Mouse (Mus musculus): ENCODE results near the gene Tmem140. TPM values are rescaled to one million over a fixed set of nuclear protein-coding genes. Genes with fewer than 3 reads are reported as not detected.

The Tmem140 gene
- total and polyA plus RNA-seq, 3 experiments = 18.2 to 22.9 (median 22.9) TPM

DNA sequence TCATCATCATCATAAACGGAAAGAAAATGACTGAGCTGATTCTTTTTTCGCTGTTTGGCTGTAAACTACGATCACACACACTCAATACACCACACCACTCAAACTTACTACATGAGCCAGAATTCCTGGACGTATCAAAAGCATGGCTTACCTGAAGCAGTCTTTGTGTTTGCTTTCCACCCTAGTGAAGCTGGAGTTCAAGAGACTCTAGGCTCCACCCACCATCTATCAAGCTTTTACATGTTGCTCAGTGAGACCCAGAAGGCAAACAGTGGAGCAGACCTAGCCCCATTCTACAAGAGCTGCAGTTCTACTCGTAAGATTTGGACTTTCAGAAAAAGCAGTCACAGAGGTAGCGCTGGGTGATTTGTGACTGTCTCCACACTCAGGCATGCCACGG is 39.6 kb downstream of the Tmem140 start:
- no peak for TF ChIP-seq EP300 (IDR thresholded peaks at IDR 0.05; ENCODE audit: insufficient read depth, low read depth, low read length)
- TF ChIP-seq CTCF (IDR thresholded peaks at IDR 0.05) = no peak
- TF ChIP-seq POLR2A (IDR thresholded peaks at IDR 0.05; ENCODE audit: insufficient read depth, low read depth, low read length) = no peak
- no peak overlapping the region for H3K9ac ChIP-seq (ENCODE audit: low read depth, low read length)
- intact Hi-C loops (cut with DNase I) = no loop called here
- H3K27me3 ChIP-seq (ENCODE audit: control insufficient read depth, insufficient read depth, low read length) = no peaks in the 10 kb centered on the region
- no peak overlapping the region for H3K4me3 ChIP-seq
- H3K79me2 ChIP-seq (replicated peaks; ENCODE audit: control insufficient read depth, insufficient read depth, low read length) = no peaks in the 10 kb centered on the region
- H3K36me3 ChIP-seq (ENCODE audit: control insufficient read depth, insufficient read depth, low read length) = no peaks in the 10 kb centered on the region; the same call in 1 of the 2 replicates
- no peak overlapping the region for H3K27ac ChIP-seq
- 84% methylated on average over 7 of the region's 7 CpGs for WGBS
- peaks cover 4% of the 10 kb centered on the region for H3K4me1 ChIP-seq (ENCODE audit: control insufficient read depth, insufficient read depth, low read length)
- DNase-seq = no peak

DNA sequence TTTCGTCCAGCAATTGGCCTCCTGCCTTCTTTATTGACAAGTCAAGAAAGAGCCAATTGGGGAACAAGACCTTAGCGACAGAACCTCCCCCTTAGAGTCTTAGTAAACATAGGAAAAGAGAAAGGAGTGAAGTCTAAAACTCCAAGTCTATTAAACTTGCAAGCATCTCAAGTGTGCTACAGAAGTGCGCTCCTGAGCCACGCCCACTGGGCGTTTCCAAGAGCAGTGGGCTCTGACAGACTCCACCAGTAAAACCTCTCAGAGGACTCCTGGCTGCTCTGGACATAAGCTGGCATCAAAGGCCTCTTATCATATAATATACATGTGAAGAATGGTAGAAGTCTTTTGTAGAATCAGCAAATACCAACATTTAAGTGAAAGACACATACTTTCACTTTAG is 40.5 kb downstream of the Tmem140 start:
- H3K36me3 ChIP-seq (ENCODE audit: control insufficient read depth, insufficient read depth, low read length) = no peaks in the 10 kb centered on the region; the same call in 1 of the 2 replicates
- no peak overlapping the region for H3K9ac ChIP-seq (ENCODE audit: low read depth, low read length)
- intact Hi-C loops (cut with DNase I) = no loop called here
- TF ChIP-seq POLR2A (IDR thresholded peaks at IDR 0.05; ENCODE audit: insufficient read depth, low read depth, low read length) = no peak
- TF ChIP-seq CTCF (IDR thresholded peaks at IDR 0.05) = no peak
- no peak for TF ChIP-seq EP300 (IDR thresholded peaks at IDR 0.05; ENCODE audit: insufficient read depth, low read depth, low read length)
- WGBS = 77% methylated on average over 5 of the region's 5 CpGs
- H3K27me3 ChIP-seq (ENCODE audit: control insufficient read depth, insufficient read depth, low read length) = no peaks in the 10 kb centered on the region
- H3K27ac ChIP-seq = no peak overlapping the region
- no peak overlapping the region for H3K4me3 ChIP-seq
- H3K4me1 ChIP-seq (ENCODE audit: control insufficient read depth, insufficient read depth, low read length) = peaks cover 6% of the 10 kb centered on the region
- DNase-seq = no peak
- no peaks in the 10 kb centered on the region for H3K79me2 ChIP-seq (replicated peaks; ENCODE audit: control insufficient read depth, insufficient read depth, low read length)

DNA sequence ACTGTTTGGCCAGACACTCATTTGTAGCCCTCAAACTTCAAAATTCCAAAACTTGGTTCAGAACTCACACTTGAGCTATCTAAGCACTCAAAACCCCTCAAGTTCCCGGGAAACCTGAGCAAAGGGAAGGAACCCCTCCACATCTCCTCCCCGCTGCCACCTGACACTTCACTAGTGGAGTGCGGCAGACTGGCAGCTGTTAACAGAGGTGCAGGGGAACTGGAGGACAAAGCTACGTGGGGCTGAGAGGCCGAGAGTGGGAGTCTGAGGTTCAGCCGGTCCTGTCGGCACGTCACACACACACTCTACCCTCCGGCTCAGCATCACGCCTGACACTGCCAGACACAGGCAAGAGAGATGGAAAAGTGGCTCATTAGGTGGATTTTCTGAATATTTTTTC is 40.9 kb downstream of the Tmem140 start:
- H3K4me1 ChIP-seq (ENCODE audit: control insufficient read depth, insufficient read depth, low read length) = peaks cover 6% of the 10 kb centered on the region

DNA sequence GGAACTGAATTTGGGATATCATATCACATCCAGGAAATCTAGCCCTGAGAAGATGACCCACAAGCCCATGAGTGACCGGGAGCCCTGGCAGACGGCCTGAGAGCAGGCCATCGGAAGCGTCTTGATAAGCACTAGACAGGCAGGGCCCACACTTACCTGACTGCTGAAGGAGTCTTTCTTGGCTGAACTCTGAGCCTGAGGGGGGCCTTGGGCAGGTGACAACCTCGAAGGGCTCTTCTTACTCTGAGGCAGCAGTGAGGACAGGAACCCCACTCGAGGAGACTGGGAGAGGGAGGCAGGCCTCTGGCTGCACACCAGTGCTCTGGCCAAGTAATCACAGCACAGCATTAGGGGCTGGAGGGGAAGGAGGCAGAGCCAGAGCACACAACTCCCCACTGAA is 41.4 kb downstream of the Tmem140 start:
- intact Hi-C loops (cut with DNase I) = no loop called here
- DNase-seq = no peak
- peaks cover 6% of the 10 kb centered on the region for H3K4me1 ChIP-seq (ENCODE audit: control insufficient read depth, insufficient read depth, low read length)
- no peaks in the 10 kb centered on the region for H3K79me2 ChIP-seq (replicated peaks; ENCODE audit: control insufficient read depth, insufficient read depth, low read length)
- H3K36me3 ChIP-seq (ENCODE audit: control insufficient read depth, insufficient read depth, low read length) = no peaks in the 10 kb centered on the region; the same call in 1 of the 2 replicates
- TF ChIP-seq CTCF (IDR thresholded peaks at IDR 0.05) (no peak), POLR2A (IDR thresholded peaks at IDR 0.05; ENCODE audit: insufficient read depth, low read depth, low read length) (no peak), EP300 (IDR thresholded peaks at IDR 0.05; ENCODE audit: insufficient read depth, low read depth, low read length) (no peak)
- WGBS = 49% methylated on average over 6 of the region's 6 CpGs
- H3K27ac ChIP-seq = no peak overlapping the region
- no peak overlapping the region for H3K9ac ChIP-seq (ENCODE audit: low read depth, low read length)
- H3K4me3 ChIP-seq = no peak overlapping the region
- H3K27me3 ChIP-seq (ENCODE audit: control insufficient read depth, insufficient read depth, low read length) = no peaks in the 10 kb centered on the region

More for the DNA sequence above, 40.9 kb downstream of the Tmem140 start:
- H3K27me3 ChIP-seq (ENCODE audit: control insufficient read depth, insufficient read depth, low read length) = no peaks in the 10 kb centered on the region
- H3K4me3 ChIP-seq = no peak overlapping the region
- no peak overlapping the region for H3K9ac ChIP-seq (ENCODE audit: low read depth, low read length)
- 84% methylated on average over 10 of the region's 10 CpGs for WGBS
- H3K36me3 ChIP-seq (ENCODE audit: control insufficient read depth, insufficient read depth, low read length) = no peaks in the 10 kb centered on the region; the same call in 1 of the 2 replicates
- intact Hi-C loops (cut with DNase I) = no loop called here
- no peak for TF ChIP-seq EP300 (IDR thresholded peaks at IDR 0.05; ENCODE audit: insufficient read depth, low read depth, low read length)
- TF ChIP-seq CTCF (IDR thresholded peaks at IDR 0.05) = no peak
- TF ChIP-seq POLR2A (IDR thresholded peaks at IDR 0.05; ENCODE audit: insufficient read depth, low read depth, low read length) = no peak
- no peak overlapping the region for H3K27ac ChIP-seq
- no peaks in the 10 kb centered on the region for H3K79me2 ChIP-seq (replicated peaks; ENCODE audit: control insufficient read depth, insufficient read depth, low read length)
- no peak for DNase-seq

DNA sequence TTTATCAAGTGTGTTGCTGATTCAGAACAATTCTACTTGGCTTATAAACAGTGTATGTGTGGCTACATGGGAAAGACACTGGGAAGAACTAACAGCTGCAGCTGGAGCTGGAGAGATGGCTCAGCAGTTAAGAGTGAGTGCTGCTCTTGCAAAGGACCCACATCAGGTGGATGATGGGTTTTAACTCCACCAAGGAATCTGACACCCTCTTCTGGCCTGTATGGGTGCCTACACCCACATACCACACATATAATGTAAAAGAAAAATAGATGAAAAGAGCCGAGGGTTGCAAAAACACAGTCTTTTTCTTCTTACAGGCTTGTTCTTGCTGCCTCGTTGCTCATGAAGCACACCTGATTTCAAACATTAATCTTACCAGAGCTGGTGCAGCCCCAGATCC is 43.2 kb downstream of the Tmem140 start:
- no peaks in the 10 kb centered on the region for H3K79me2 ChIP-seq (replicated peaks; ENCODE audit: control insufficient read depth, insufficient read depth, low read length)
- H3K27ac ChIP-seq = no peak overlapping the region
- TF ChIP-seq EP300 (IDR thresholded peaks at IDR 0.05; ENCODE audit: insufficient read depth, low read depth, low read length) (no peak), CTCF (IDR thresholded peaks at IDR 0.05) (0 out of 2 replicates have a peak, but pooled peaks have one; percentile 15), POLR2A (IDR thresholded peaks at IDR 0.05; ENCODE audit: insufficient read depth, low read depth, low read length) (no peak)
- H3K4me3 ChIP-seq = no peak overlapping the region
- no peaks in the 10 kb centered on the region; the same call in 1 of the 2 replicates for H3K36me3 ChIP-seq (ENCODE audit: control insufficient read depth, insufficient read depth, low read length)
- intact Hi-C loops (cut with DNase I) = loop anchor here (2.0 kb wide), 1 partner anchor 27 kb away; the partner anchor contains the start of gene Cyren
- DNase-seq = no peak
- no peaks in the 10 kb centered on the region for H3K27me3 ChIP-seq (ENCODE audit: control insufficient read depth, insufficient read depth, low read length)
- H3K9ac ChIP-seq (ENCODE audit: low read depth, low read length) = no peak overlapping the region
- peaks cover 8% of the 10 kb centered on the region for H3K4me1 ChIP-seq (ENCODE audit: control insufficient read depth, insufficient read depth, low read length)
- 74% methylated on average over 2 of the region's 2 CpGs for WGBS

DNA sequence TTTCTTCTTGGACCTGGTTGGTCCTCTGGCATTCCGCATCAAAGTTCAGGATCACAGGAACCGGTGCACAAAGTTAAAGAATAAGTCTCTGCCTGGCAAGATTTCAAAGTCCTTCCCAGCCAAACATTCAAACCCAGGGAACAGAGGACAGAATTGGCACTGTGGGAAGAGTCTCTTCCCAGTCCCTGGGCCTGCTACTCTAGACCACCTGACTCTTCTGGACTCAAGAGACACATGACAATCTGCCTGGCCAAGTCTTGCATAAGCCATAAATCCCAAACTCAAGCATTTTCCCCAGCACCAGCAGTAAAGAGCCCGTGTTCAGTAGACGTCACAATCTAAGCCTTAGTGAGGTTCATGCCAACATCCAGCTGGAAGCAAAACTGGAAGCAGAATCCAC is 43.7 kb downstream of the Tmem140 start:
- intact Hi-C loops (cut with DNase I) = loop anchor here (2.0 kb wide), 1 partner anchor 28 kb away; the partner anchor contains the start of gene Cyren
- H3K4me1 ChIP-seq (ENCODE audit: control insufficient read depth, insufficient read depth, low read length) = peaks cover 8% of the 10 kb centered on the region
- no peak overlapping the region for H3K9ac ChIP-seq (ENCODE audit: low read depth, low read length)
- H3K79me2 ChIP-seq (replicated peaks; ENCODE audit: control insufficient read depth, insufficient read depth, low read length) = no peaks in the 10 kb centered on the region
- no peaks in the 10 kb centered on the region for H3K27me3 ChIP-seq (ENCODE audit: control insufficient read depth, insufficient read depth, low read length)
- TF ChIP-seq CTCF (IDR thresholded peaks at IDR 0.05) (no peak), POLR2A (IDR thresholded peaks at IDR 0.05; ENCODE audit: insufficient read depth, low read depth, low read length) (no peak), EP300 (IDR thresholded peaks at IDR 0.05; ENCODE audit: insufficient read depth, low read depth, low read length) (no peak)
- H3K27ac ChIP-seq = peak overlapping the region; percentile 33
- H3K36me3 ChIP-seq (ENCODE audit: control insufficient read depth, insufficient read depth, low read length) = no peaks in the 10 kb centered on the region; the same call in 1 of the 2 replicates
- no peak overlapping the region for H3K4me3 ChIP-seq
- DNase-seq = peak in 1 of 2 experiments; percentile 49
- 54% methylated on average over 4 of the region's 4 CpGs for WGBS
